Mouse (Mus musculus) layer of hippocampus, adult 18-20 months (tissue): Measurements from ENCODE around the gene Lamb3. TPM values are rescaled to one million over a fixed set of nuclear protein-coding genes. Genes with fewer than 3 reads are reported as not detected.
"Not testable (repeated sequence)": the region's sequence is repeated elsewhere in the genome, so short reads cannot be mapped to it uniquely, and the experiment has no call there.

Source experiments
- DNase-seq, 2 experiments: peaks; one replicate each; pipeline ENCODE4 v3.0.0; 2022; ENCODE audit warnings: low spot score in 2 of 2
- total RNA-seq, 2 experiments: library from RNA; stranded (reverse); gene quantifications; 2 replicates each; pipeline ENCODE4 v1.2.3; 2021

Gene Lamb3
- total RNA-seq, 2 experiments from 2014 or later: 0.81 to 0.89 TPM

DNA sequence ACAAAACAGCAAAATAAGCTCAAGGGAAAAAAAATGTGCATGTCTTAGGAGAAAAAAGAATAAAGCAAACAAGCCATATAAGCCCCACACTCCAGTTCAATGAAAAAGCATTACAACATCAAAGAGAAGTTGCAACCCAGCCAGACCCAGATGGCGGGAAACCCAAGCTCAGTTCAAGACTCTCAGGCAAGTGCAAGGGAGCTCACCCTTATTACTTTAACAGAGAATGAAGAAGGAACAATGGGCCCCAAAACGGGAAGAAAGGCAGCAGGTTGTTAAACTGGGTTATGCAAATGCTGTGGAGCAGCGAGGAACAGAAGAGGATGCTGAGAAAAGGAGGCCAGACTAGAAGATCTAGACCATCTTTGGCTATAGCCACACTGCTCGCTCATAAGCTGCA lies 35.4 kb downstream of the Lamb3 start:
- DNase-seq: no peak

DNA sequence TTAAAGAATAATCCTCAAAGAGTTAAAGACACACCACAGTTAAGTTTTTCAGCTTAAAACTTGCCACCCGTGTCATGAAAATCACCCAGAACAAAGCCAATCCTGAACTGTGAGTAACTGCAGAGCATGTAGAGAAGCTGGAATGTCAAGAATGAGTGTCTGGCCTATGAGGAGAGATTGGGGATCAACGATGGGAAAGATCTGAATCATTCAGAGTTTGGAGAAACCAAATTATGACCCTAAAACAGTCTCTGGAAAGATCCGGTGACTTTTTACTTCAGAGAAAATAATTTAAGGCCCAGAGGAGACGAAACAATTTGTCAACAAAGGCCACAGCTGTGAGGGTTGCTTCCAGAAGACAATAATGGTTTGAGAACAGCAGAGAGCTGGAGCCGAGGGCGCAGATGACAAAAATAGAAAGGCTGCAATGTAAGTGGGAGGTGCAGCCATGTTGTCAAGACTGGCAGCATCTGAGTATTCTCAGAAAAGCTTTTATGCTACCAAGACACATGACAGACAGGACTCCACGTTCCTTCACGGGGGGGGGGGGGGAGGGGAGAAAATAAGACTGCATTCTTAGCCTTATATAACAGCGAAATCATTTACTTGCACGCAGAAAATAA lies 36.2 kb downstream of the Lamb3 start:
- DNase-seq: peak in 1 of 2 experiments; percentile 32

- peak in 1 of 2 experiments; percentile 17 for DNase-seq
Measured at GRCm38 (mm10) chr1:193244235-193244634, 36.7 kb downstream of the Lamb3 start.

- DNase-seq: no peak
Measured at GRCm38 (mm10) chr1:193250026-193250425, 42.5 kb downstream of the Lamb3 start.

- no peak for DNase-seq
Measured at GRCm38 (mm10) chr1:193251386-193251785, 43.9 kb downstream of the Lamb3 start.

- DNase-seq: no peak
Measured at GRCm38 (mm10) chr1:193252616-193253015, 45.1 kb downstream of the Lamb3 start.

GRCm38 (mm10) chr1:193253895-193254294 lies 46.4 kb downstream of the Lamb3 start:
- DNase-seq: not testable (repeated sequence)

GRCm38 (mm10) chr1:193255032-193255431 lies 47.5 kb downstream of the Lamb3 start:
- no peak for DNase-seq

- DNase-seq: peak; percentile 57 to 85
Measured at GRCm38 (mm10) chr1:193255488-193256288, 48.2 kb downstream of the Lamb3 start.

- DNase-seq: no peak
Measured at GRCm38 (mm10) chr1:193256289-193256577, 48.7 kb downstream of the Lamb3 start.

GRCm38 (mm10) chr1:193256621-193257098 lies 49.2 kb downstream of the Lamb3 start:
- DNase-seq: peak in 1 of 2 experiments; percentile 55

DNA sequence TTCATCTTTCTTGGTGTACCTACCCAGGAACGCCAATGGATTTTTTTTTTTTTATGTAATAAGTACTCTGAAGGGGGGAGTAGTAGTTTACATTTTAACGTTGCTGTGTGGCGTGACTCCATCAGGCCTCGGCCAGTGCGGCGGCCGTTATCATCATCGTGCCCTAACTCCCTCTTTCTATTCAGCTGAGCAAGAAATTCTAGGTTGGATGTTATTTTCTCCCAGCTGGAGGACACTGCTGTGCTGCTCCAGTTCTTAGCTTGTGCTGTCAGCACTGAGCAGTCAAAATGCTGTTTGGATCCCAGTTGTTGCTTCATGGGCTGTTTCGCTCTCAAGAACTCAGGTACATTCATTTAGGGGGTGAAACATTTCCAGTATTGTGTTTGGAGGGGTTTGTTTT lies 52.1 kb downstream of the Lamb3 start:
- DNase-seq: no peak

- DNase-seq: peak in 1 of 2 experiments; percentile 14
Measured at GRCm38 (mm10) chr1:193261897-193262548, 54.5 kb downstream of the Lamb3 start.

DNA sequence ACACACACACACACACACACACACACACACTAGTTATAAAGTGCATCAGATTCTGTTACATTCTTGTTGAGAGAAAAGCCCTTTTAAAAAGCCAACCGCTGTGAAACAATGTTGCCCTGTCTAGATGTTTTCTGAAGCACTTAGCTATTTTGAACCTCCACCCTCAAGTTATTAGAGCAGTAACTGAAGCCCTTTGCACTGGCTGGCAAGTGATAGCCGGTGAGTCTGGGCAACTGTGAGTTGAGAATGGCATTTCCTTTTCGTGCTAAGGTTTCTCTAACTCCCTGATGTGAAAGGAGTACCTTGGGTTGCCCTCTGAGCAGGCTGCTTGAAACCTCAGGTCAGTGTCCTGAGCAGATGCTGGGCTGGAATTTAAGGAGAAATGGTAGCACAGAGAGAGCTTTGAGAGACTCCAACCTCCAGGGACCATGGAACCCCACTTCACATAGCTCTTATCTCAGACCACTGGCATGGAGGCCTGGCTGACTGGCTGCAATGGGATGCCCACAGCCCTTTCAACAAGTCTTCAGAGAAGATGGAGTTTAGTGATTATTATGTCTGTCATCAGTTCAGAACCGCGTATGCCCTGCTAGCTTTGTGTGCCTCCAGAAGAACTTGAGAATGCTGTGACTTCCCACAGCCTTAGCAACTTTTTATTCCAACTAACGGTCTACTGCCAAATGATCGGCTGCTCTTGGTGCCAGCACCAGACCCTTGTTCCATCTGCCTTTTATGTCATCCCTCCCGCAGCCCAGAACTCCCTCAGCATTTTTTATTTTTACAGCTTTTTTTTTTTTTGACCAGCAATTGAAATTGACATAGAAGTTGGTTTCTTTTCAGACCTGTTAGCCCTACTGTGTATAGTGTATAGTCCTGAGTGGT lies 55.8 kb downstream of the Lamb3 start:
- DNase-seq: peak in 1 of 2 experiments; percentile 68

DNA sequence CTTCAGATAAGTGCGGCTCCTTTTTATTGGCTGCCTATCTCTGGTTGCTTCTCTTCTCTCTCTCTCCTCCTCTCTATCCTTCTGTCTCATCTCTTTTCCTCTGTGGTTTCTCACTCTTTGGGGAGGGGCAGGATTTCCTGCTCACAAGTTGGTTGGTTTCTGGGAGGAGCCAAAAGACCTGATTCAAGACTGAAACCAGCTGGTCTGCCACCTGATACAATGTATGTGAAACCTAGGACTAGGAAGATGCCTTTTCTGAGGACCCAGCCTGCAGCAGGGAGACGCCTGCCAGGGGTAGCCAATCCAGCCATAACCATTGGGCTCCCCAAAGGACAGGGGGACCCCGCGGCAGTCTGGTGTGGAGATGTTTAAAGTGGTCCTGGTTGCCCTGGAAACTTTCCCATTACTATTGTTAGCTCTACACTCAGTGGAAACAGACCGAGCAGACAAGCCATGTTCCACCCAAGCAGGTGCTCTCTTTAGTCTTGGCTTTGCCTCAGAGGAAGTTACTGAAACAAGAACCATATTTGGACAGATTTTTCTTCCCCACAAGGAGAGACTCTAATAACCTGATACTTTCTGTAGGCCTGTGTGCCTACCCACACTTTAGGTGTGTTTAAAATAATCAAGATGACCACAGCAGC lies 56.6 kb downstream of the Lamb3 start, which contains the start of gene Hsd11b1:
Hsd11b1 (minus strand) TSS at position 121 of the 644 bp plus-strand sequence.
- DNase-seq: peak in 1 of 2 experiments; percentile 26

DNA sequence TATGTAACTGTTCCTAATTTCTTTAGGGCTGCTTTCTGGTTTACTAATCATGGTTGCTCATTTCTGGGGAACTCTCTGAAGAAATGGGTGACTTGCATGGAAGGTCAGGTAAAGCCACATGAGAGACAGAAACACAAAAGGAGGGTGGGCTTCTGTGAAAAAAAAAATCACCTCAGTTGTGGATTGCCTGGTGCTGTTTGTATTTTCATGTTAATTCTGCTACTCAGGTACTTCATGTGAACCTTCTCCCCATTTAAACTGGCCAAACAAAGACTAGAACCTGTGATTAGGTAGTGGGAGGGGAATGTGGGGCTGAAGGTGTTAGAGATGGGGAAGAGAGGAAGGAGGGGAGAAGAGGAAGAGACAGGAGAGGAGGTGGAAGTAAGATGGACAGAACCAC lies 58.2 kb downstream of the Lamb3 start:
- no peak for DNase-seq

DNA sequence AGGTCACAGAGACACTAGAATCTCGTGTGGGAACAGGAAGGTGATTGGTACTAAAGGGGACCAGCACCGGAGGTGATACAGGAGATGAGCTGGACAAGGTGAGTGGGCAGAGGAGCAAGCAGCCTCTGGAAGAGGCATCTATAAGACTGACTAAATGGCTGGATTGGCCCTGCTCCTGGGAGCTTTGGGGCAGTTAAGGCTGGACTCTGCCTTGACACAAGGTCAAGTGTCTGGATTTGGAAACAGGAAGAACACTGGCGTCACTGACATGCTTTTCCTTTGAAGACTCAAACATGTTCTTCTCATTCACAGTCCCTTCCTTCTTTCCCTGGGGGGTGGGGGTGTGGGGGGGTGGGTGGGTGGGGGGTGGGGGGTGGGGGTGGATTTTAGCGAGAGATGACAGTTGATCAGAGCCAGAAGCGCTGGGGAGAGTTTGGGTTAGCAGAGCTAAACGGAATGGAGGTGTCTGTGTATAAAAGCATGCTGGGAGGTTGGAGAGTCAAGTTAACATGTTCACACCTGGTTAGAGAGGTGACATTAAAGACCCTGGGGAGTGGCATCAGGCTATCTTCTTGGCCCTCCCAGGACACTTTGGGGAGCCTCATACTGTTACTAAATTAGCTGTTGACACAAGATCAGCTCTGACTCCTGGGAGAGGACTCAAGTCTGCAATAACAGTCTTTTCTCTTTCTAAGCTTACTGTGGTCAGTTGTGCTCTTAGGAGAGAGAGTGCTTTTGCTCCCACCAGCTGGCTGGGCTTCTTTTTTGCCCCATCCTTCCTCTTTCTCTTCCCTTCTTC lies 63.7 kb downstream of the Lamb3 start:
- no peak for DNase-seq

- DNase-seq: peak in 1 of 2 experiments; percentile 16
Measured at GRCm38 (mm10) chr1:193272137-193272915, 64.8 kb downstream of the Lamb3 start.
